Mouse (Mus musculus) c-Kit-negative CD71-positive TER-119-positive erythroid progenitor cells, embryonic 14.5 days (primary cell): ENCODE results near the gene B9d1.

Source experiments
- DNase-seq: peaks from one replicate; pipeline ENCODE4 v3.0.0-alpha.2; 2013; ENCODE audit warnings: low read depth, low spot score

The B9d1 gene

DNA sequence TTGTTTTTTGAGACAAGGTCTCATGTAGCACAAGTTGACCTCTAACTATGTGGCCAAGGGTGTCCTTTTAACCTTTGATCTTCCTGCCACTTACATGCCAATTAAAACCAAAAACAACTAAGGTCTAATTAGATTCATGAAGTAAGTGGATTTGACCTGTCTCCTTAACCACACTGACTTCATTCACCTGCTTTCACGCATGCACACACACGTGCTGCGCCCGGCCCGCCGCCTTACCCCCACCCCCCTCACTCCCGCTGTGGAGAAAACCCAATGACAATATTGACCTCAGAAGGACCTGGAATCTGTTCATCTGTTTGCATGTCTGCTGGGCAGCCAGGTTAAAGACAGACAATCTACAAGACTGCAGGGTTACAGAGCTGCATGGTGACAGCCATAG lies 35.7 kb downstream of the B9d1 start:
- no peak for DNase-seq

- DNase-seq: no peak
These were observed 36.2 kb downstream of the B9d1 start for GRCm38 (mm10) chr11:61541106-61541505.

- DNase-seq: no peak
These were observed 40.6 kb downstream of the B9d1 start for GRCm38 (mm10) chr11:61545586-61545985.

- DNase-seq: no peak
These were observed 41.5 kb downstream of the B9d1 start for GRCm38 (mm10) chr11:61546452-61546851.

DNA sequence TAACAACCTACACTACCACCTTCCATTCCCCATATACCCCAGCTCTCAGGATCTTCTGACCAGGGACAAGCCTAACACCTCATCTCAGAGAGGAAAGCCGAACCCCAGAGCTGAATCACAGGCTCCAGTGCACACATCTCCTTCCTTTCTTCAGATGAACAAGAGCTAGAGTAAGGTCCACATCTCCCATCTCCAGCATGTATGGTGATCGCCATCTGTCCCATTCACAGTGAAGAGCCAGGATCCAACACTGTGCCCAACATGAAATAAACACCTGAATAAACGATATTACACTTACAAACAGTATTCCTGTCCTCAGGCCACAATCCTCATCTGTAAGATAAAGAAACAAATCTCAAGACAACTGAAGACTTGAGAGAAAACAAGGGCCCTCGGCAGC lies 42.8 kb downstream of the B9d1 start:
- DNase-seq: no peak

GRCm38 (mm10) chr11:61550631-61551030 lies 45.7 kb downstream of the B9d1 start:
- no peak for DNase-seq

GRCm38 (mm10) chr11:61553015-61553754 lies 48.2 kb downstream of the B9d1 start:
- no peak for DNase-seq

DNA sequence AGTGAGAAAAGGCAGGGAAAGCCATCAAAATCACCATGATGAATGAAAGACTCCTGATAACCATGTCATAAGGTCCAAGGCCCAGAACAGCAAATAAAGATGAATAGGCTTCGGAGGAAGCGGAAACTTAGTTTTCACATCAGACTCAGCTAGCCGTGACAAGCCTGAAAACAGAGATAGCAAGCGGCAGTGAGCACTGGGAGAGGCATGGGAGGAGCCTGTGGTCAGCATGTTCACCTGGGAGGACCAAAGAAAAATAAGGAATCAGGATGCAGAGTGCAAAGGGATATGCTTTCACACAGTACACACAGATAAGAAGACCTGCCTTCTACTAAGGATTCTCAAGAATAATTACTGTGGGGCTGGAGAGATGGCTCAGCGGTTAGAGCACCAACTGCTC lies 54.6 kb downstream of the B9d1 start:
- DNase-seq: no peak

DNA sequence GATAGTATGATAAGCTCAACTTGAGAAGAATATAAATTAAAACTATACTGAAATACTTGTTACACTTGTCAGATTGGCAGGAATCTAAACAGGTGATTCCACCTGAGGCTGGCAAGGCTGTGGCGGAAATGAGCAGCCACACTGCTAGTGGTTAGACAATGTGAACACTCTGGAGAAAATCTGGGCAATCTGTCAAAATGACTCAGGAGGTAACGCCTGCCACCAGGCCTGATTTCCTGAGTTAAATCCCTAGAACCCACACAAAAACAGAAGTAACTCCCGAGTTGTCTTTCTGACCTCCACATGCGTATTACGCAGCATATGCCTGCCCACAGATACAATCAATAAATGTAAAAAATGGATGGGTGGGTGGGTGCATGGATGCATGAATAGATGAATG lies 57.5 kb downstream of the B9d1 start:
- no peak for DNase-seq
